Mouse (Mus musculus) forebrain, embryonic 12.5 days (tissue): Measurements from ENCODE around the gene Spp2. TPM values are rescaled to one million over a fixed set of nuclear protein-coding genes. Genes with fewer than 3 reads are reported as not detected.

ENCODE experiments used
- ATAC-seq: fragments of 200-750 bp; cut with Nextera tagmentation; 2 replicates; pipeline ENCODE4 v1.8.0; 2017; ENCODE audit warnings: moderate TSS enrichment; ENCODE audit not compliant: low FRiP score
- H3K27ac ChIP-seq: fragments of 300-500 bp; sonication (generic); 2 replicates; pipeline ENCODE4 v1.5.1; 2016; ENCODE audit warnings: mild to moderate bottlenecking
- H3K27me3 ChIP-seq: fragments of 300-500 bp; sonication (generic); 2 replicates; pipeline ENCODE4 v1.6.1; 2016; ENCODE audit warnings: mild to moderate bottlenecking
- H3K36me3 ChIP-seq: fragments of 300-500 bp; sonication (generic); replicated peaks from 2 replicates; pipeline ENCODE4 v1.6.1; 2016; ENCODE audit warnings: mild to moderate bottlenecking
- H3K4me1 ChIP-seq: fragments of 300-500 bp; sonication (generic); 2 replicates; pipeline ENCODE4 v1.6.1; 2016
- H3K4me2 ChIP-seq: fragments of 300-500 bp; sonication (generic); 2 replicates; pipeline ENCODE4 v1.6.1; 2016; ENCODE audit warnings: mild to moderate bottlenecking, moderate library complexity
- H3K4me3 ChIP-seq: fragments of 300-500 bp; sonication (generic); replicated peaks from 2 replicates; pipeline ENCODE4 v1.5.1; 2016; ENCODE audit warnings: mild to moderate bottlenecking
- H3K9ac ChIP-seq: fragments of 300-500 bp; sonication (generic); 2 replicates; pipeline ENCODE4 v1.6.1; 2016; ENCODE audit warnings: mild to moderate bottlenecking
- H3K9me3 ChIP-seq: fragments of 300-500 bp; sonication (generic); 2 replicates; pipeline ENCODE4 v1.6.1; 2016
- WGBS: fragments of 180-500 bp; shearing (Covaris S2); methylation state at CpG from one replicate; pipeline ENCODE4 v1.1.7; 2016; 5-methylcytosine and 5-hydroxymethylcytosine counted together
- polyA plus RNA-seq: library from polyadenylated mRNA; unstranded; fragments of >200 nt; fragmentation: Nextera tagmentation; extraction: Ambion mirVana; gene quantifications from 2 replicates; pipeline ENCODE4 v1.2.1, GENCODE M21; 2016

The Spp2 gene
- polyA plus RNA-seq: not detected in 2 replicates

DNA sequence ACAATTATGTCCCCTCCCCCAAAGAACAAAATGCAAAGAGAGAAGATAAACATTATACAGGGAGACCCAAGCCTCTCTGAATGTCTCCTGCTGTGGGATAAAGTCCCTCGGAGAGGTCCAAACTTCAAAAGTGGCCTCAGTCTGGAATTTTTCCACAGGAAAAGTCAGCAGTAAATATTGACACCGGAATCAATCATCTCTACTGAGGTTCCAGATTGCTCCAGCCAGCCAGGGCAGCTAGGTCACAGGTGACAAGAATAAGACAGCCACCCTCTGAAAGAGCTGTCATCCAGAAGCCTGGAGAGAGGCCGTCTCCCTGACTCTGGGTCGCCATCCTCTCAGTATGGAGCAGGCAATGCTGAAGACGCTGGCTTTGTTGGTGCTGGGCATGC is at the start of gene Spp2:
Gene Spp2 (plus strand): TSS at position 155 of the 392 bp plus-strand sequence.
- 84% methylated on average over 5 of the region's 5 CpGs for WGBS
- ATAC-seq: no peak

GRCm38 (mm10) chr1:88357458-88358090 is 49.2 kb upstream of the Spp2 start:
- Histone ChIP-seq H3K4me3 (no peak overlapping the region), H3K9ac (no peak overlapping the region), H3K4me1 (0 out of 2 replicates have a peak, but pooled peaks cover 5% of the 10 kb centered on the region), H3K36me3 (no peaks in the 10 kb centered on the region), H3K27ac (no peak overlapping the region), H3K4me2 (no peak overlapping the region), H3K27me3 (no peaks in the 10 kb centered on the region), H3K9me3 (no peaks in the 10 kb centered on the region)
- peak; percentile 63; the same call in 1 of the 2 replicates for ATAC-seq
- 60% methylated on average over 6 of the region's 6 CpGs for WGBS

More for the DNA sequence above, at the start of gene Spp2:
- no peak within 1 kb of the TSS for H3K4me3 ChIP-seq
- H3K4me1 ChIP-seq: peaks cover 14% of the 10 kb centered on the region
- 0 out of 2 replicates have a peak, but pooled peaks cover 4% of the 10 kb centered on the region for H3K27me3 ChIP-seq
- H3K27ac ChIP-seq: no peak within 1 kb of the TSS
- no peak within 1 kb of the TSS for H3K4me2 ChIP-seq
- H3K9ac ChIP-seq: no peak within 1 kb of the TSS
- H3K36me3 ChIP-seq: no peaks in the 10 kb centered on the region
- no peaks in the 10 kb centered on the region for H3K9me3 ChIP-seq

DNA sequence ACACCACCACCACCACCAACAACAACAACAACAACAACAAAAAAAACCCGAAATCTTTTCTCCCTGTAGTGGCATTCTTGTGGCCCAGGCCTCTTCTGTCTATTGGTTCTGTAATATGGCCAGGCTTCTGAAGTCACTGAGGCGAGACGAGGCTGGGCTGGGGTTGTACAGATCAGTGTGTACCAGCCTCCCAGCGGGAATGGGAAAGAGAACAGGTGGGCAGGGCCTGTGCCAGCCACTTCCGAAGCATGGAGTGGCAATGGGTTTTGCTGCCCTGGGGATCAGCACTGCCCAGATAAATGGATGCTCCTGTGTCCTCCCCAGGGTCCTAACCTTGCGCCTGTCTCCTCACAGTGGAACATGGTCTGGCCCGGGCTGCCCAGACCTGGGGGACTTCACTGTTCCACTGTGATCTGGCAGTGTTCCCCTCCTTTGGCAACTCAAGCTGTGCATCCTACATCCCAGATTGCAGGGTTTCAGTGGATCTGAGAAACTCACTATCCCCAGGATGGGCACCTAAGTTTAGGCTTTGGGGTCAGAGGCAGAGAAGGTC is 48.6 kb upstream of the Spp2 start:
- Histone ChIP-seq H3K9me3 (no peaks in the 10 kb centered on the region), H3K27me3 (no peaks in the 10 kb centered on the region), H3K4me3 (no peak overlapping the region), H3K4me2 (no peak overlapping the region), H3K27ac (no peak overlapping the region), H3K4me1 (no peaks in the 10 kb centered on the region), H3K36me3 (no peaks in the 10 kb centered on the region), H3K9ac (no peak overlapping the region)
- ATAC-seq: no peak
- WGBS: 82% methylated on average over 7 of the region's 7 CpGs

DNA sequence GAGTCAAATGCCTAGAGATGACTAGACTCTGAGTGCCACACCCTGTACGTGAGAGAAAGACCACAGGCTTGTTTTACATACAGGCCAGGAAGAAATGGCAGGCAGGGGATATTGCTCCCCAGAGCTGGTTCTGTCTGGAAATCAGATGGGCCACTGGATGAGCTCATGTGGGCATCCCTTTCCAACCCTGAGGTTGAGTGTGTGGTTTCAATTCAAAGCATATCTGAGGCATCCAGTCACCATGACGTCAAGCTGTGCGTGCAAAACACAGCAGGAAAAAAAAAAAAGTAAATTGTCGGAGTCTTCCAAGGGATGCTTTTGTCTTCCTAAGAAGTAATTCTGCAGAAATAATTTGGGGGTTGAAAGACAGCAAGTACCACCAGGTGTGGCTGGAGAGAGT is 45.7 kb upstream of the Spp2 start:
- H3K9ac ChIP-seq: no peak overlapping the region
- no peak for ATAC-seq
- no peaks in the 10 kb centered on the region for H3K27me3 ChIP-seq
- no peak overlapping the region for H3K4me2 ChIP-seq
- H3K27ac ChIP-seq: no peak overlapping the region
- WGBS: 62% methylated on average over 4 of the region's 4 CpGs
- H3K4me1 ChIP-seq: no peaks in the 10 kb centered on the region
- H3K4me3 ChIP-seq: no peak overlapping the region
- H3K36me3 ChIP-seq: no peaks in the 10 kb centered on the region
- H3K9me3 ChIP-seq: no peaks in the 10 kb centered on the region

GRCm38 (mm10) chr1:88366881-88367644 is 39.7 kb upstream of the Spp2 start:
- Histone ChIP-seq H3K4me1 (peaks cover 6% of the 10 kb centered on the region), H3K27me3 (no peaks in the 10 kb centered on the region), H3K4me2 (no peak overlapping the region), H3K9ac (no peak overlapping the region), H3K9me3 (no peaks in the 10 kb centered on the region), H3K4me3 (no peak overlapping the region), H3K27ac (no peak overlapping the region), H3K36me3 (no peaks in the 10 kb centered on the region)
- 84% methylated on average over 11 of the region's 11 CpGs for WGBS
- no peak for ATAC-seq

GRCm38 (mm10) chr1:88378446-88378845 is 28.3 kb upstream of the Spp2 start:
- 88% methylated on average over 1 of the region's 1 CpGs for WGBS
- Histone ChIP-seq H3K27ac (no peak overlapping the region), H3K4me3 (no peak overlapping the region), H3K27me3 (no peaks in the 10 kb centered on the region), H3K9me3 (no peaks in the 10 kb centered on the region), H3K4me2 (no peak overlapping the region), H3K36me3 (no peaks in the 10 kb centered on the region), H3K9ac (no peak overlapping the region), H3K4me1 (no peaks in the 10 kb centered on the region)
- ATAC-seq: no peak

DNA sequence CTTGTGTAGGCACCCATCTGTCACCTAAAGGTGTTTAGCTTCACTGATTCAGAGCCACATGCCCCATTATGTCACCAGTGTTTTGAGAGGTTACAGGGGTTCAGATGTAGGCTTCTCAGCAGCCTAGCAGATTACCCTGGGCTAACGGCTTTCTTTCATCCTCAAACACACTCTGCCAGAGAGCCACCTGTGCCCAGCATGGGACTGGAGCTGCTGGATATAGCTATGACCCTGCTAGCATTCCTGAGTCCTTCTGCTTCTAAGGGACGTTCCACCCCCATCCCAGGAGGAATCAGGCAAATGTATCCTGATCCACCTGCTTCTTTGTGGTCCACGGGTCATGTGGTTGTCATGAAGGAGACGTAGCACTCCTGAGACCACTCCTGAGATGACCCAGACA is 15.1 kb upstream of the Spp2 start:
- no peaks in the 10 kb centered on the region for H3K27me3 ChIP-seq
- H3K9me3 ChIP-seq: no peaks in the 10 kb centered on the region
- no peaks in the 10 kb centered on the region for H3K4me1 ChIP-seq
- H3K9ac ChIP-seq: no peak overlapping the region
- H3K4me3 ChIP-seq: no peak overlapping the region
- no peak for ATAC-seq
- H3K4me2 ChIP-seq: no peak overlapping the region
- no peaks in the 10 kb centered on the region for H3K36me3 ChIP-seq
- H3K27ac ChIP-seq: no peak overlapping the region
- WGBS: 74% methylated on average over 4 of the region's 4 CpGs

DNA sequence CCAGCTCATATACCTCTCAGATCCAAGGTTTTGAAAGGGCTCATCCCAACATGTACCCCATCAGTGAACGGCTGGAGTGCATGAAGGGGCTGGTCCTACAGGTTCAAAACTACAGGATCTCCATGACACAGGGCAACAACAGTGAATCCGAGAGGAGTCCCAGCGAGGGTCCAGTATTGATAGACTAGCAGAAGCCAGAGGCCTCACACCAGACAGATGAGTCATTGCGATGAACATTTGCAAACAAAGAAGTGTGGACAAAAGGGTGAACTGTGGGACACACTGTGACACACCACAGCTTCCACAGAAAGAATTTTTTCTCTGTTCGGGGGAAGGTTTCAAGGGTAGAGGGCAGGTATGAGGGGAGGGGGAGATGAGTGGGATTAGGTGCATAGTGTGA is 13.4 kb upstream of the Spp2 start:
- Histone ChIP-seq H3K9ac (no peak overlapping the region), H3K4me2 (no peak overlapping the region), H3K36me3 (no peaks in the 10 kb centered on the region), H3K9me3 (no peaks in the 10 kb centered on the region), H3K4me3 (no peak overlapping the region), H3K27ac (no peak overlapping the region), H3K27me3 (no peaks in the 10 kb centered on the region), H3K4me1 (no peaks in the 10 kb centered on the region)
- 87% methylated on average over 5 of the region's 5 CpGs for WGBS
- no peak for ATAC-seq

DNA sequence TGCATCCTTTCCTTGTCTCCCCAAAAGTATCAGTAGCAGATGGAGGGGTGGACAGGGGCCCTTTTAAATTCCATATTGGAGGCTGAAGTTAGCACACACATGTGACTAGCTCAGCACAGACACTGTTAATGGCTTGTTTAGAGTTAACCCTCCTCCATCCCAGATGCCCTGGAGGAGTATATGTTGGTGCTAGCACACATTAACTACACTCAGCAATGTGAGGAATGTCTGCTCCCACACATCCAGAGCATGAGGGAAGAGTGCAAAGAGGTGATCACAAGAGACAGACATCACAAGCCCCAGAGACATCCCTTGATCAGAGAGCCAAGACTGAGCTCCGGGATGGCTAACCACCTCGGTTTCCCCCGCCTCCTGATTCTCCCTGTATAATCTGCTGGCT is 3.4 kb upstream of the Spp2 start:
- Histone ChIP-seq H3K9me3 (no peaks in the 10 kb centered on the region), H3K9ac (no peak overlapping the region), H3K27ac (no peak overlapping the region), H3K36me3 (no peaks in the 10 kb centered on the region), H3K27me3 (no peaks in the 10 kb centered on the region), H3K4me2 (no peak overlapping the region), H3K4me3 (no peak overlapping the region), H3K4me1 (peaks cover 10% of the 10 kb centered on the region)
- WGBS: 73% methylated on average over 3 of the region's 3 CpGs
- no peak for ATAC-seq

DNA sequence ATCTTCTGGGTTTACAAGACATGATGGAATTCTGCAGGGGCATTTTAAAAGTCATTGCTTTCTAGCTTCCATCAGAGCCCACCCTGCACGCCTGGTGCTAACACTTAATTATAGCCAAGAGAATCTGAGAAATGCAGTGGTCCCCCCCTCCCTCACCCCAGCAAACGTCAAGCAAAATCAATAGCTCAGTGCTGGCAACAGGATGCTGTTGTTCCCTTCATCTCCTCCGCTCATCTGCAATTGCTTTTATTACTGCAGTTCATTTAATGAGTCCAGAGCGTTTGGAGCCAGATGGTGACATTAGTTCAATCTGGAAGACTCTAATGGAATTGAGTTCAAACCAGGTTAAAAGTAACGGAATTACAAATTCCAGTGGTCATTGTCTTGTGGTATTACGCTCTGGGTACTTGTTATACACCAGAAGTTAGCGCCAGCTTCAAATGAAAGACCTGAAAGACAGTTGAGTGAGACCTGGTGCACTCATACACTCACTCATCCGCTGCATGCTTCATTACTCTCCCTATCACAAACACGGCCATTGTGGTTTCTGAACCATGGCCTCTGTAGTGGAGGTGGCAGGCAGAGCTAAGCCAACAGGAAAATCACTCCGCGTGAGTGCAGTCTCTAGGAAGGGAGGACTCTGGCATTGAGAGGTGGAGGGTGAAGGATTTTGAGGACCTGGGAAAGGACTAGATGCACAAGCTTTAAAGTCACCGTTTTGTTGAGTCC is 519 bp upstream of the Spp2 start:
- H3K4me1 ChIP-seq: peaks cover 10% of the 10 kb centered on the region
- 0 out of 2 replicates have a peak, but pooled peaks cover 4% of the 10 kb centered on the region for H3K27me3 ChIP-seq
- no peak for ATAC-seq
- no peak overlapping the region for H3K4me2 ChIP-seq
- no peaks in the 10 kb centered on the region for H3K9me3 ChIP-seq
- no peak overlapping the region for H3K4me3 ChIP-seq
- no peak overlapping the region for H3K27ac ChIP-seq
- H3K36me3 ChIP-seq: no peaks in the 10 kb centered on the region
- H3K9ac ChIP-seq: no peak overlapping the region
- WGBS: 49% methylated on average over 12 of the region's 12 CpGs

DNA sequence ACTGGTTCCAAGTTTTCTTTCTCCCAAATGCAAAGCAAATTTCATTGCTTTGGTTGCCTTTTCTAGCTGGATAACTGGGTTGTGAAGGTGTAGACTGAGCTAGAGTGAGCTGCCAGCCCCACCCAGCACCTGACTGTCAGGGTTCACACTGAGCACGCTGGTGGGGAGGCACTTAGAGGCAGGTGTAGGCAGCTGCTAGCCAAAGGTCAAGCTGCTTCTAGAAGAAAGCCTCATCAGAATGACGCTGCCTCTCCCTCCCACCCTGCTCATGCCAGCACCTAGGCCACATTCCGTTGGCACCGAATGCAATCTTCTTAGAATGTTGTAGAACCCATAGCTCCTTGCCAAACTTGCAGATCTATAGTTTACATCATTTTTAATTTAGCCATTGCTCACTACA is 1.6 kb downstream of the Spp2 start:
- Histone ChIP-seq H3K4me3 (no peak overlapping the region), H3K9me3 (no peaks in the 10 kb centered on the region), H3K27ac (no peak overlapping the region), H3K36me3 (no peaks in the 10 kb centered on the region), H3K4me2 (no peak overlapping the region), H3K27me3 (0 out of 2 replicates have a peak, but pooled peaks cover 4% of the 10 kb centered on the region), H3K4me1 (peaks cover 21% of the 10 kb centered on the region), H3K9ac (no peak overlapping the region)
- ATAC-seq: no peak
- 85% methylated on average over 4 of the region's 4 CpGs for WGBS

GRCm38 (mm10) chr1:88412013-88412412 is 5.3 kb downstream of the Spp2 start:
- no peak overlapping the region for H3K4me2 ChIP-seq
- H3K9ac ChIP-seq: no peak overlapping the region
- no peak for ATAC-seq
- WGBS: 22% methylated on average over 5 of the region's 5 CpGs
- H3K36me3 ChIP-seq: no peaks in the 10 kb centered on the region
- H3K4me1 ChIP-seq: peaks cover 11% of the 10 kb centered on the region
- no peak overlapping the region for H3K4me3 ChIP-seq
- H3K27ac ChIP-seq: no peak overlapping the region
- no peaks in the 10 kb centered on the region for H3K9me3 ChIP-seq
- 0 out of 2 replicates have a peak, but pooled peaks cover 4% of the 10 kb centered on the region for H3K27me3 ChIP-seq
